Mouse (Mus musculus): ENCODE measurements around the gene Ppp1r12a. TPM values are rescaled to one million over a fixed set of nuclear protein-coding genes. Genes with fewer than 3 reads are reported as not detected.

Ppp1r12a gene
- total RNA-seq (2021), result 100 to 1,000 TPM; 114 to 115 TPM

- intact Hi-C loops (cut with DNase I), result loop anchor here (2.0 to 5.0 kb wide), 2 partner anchors 74 to 231 kb away; no protein-coding TSS in a partner anchor
- DNase-seq, result peak; percentile 96 to 97
Observed at GRCm38 (mm10) chr10:108161261-108162256, at the start of gene Ppp1r12a. Gene Ppp1r12a, plus strand, starts transcription at chr10:108162193.

GRCm38 (mm10) chr10:108113361-108114237, 48.4 kb upstream of the Ppp1r12a start:
- DNase-seq, result peak in 1 of 2 experiments; percentile 33
- intact Hi-C loops (cut with DNase I), result no loop called here

GRCm38 (mm10) chr10:108118200-108119163, 43.5 kb upstream of the Ppp1r12a start:
- intact Hi-C loops (cut with DNase I), result no loop called here
- no peak for DNase-seq

GRCm38 (mm10) chr10:108119416-108119815, 42.6 kb upstream of the Ppp1r12a start:
- no peak for DNase-seq
- intact Hi-C loops (cut with DNase I), result no loop called here

- no peak for DNase-seq
- intact Hi-C loops (cut with DNase I), result no loop called here
Observed at GRCm38 (mm10) chr10:108124934-108125599, 36.9 kb upstream of the Ppp1r12a start.

- DNase-seq, result no peak
- intact Hi-C loops (cut with DNase I), result no loop called here
Observed at GRCm38 (mm10) chr10:108129167-108129566, 32.8 kb upstream of the Ppp1r12a start.

GRCm38 (mm10) chr10:108131858-108132257, 30.1 kb upstream of the Ppp1r12a start:
- intact Hi-C loops (cut with DNase I), result no loop called here
- no peak for DNase-seq

GRCm38 (mm10) chr10:108133253-108133652, 28.7 kb upstream of the Ppp1r12a start:
- intact Hi-C loops (cut with DNase I), result no loop called here

GRCm38 (mm10) chr10:108133745-108134144, 28.2 kb upstream of the Ppp1r12a start:
- intact Hi-C loops (cut with DNase I), result no loop called here
- peak; percentile 31 to 33 for DNase-seq

More at GRCm38 (mm10) chr10:108133253-108133652, 28.7 kb upstream of the Ppp1r12a start:
- no peak for DNase-seq

- no peak for DNase-seq
- intact Hi-C loops (cut with DNase I), result no loop called here
Observed at GRCm38 (mm10) chr10:108138347-108138746, 23.6 kb upstream of the Ppp1r12a start.

GRCm38 (mm10) chr10:108139788-108140187, 22.2 kb upstream of the Ppp1r12a start:
- intact Hi-C loops (cut with DNase I), result no loop called here
- DNase-seq, result no peak

- no peak for DNase-seq
- intact Hi-C loops (cut with DNase I), result no loop called here
Observed at GRCm38 (mm10) chr10:108140742-108141141, 21.3 kb upstream of the Ppp1r12a start.

- DNase-seq, result no peak
- intact Hi-C loops (cut with DNase I), result no loop called here
Observed at GRCm38 (mm10) chr10:108143991-108144525, 17.9 kb upstream of the Ppp1r12a start.

- no peak for DNase-seq
- intact Hi-C loops (cut with DNase I), result no loop called here
Observed at GRCm38 (mm10) chr10:108145701-108146100, 16.3 kb upstream of the Ppp1r12a start.

GRCm38 (mm10) chr10:108147031-108147430, 15.0 kb upstream of the Ppp1r12a start:
- no peak for DNase-seq
- intact Hi-C loops (cut with DNase I), result no loop called here

- intact Hi-C loops (cut with DNase I), result no loop called here
- no peak for DNase-seq
Observed at GRCm38 (mm10) chr10:108153301-108153700, 8.7 kb upstream of the Ppp1r12a start.

GRCm38 (mm10) chr10:108155042-108155686, 6.8 kb upstream of the Ppp1r12a start:
- no peak for DNase-seq
- intact Hi-C loops (cut with DNase I), result no loop called here

GRCm38 (mm10) chr10:108155687-108156067, 6.3 kb upstream of the Ppp1r12a start:
- intact Hi-C loops (cut with DNase I), result no loop called here
- DNase-seq, result no peak

GRCm38 (mm10) chr10:108156128-108156527, 5.9 kb upstream of the Ppp1r12a start:
- intact Hi-C loops (cut with DNase I), result no loop called here
- no peak for DNase-seq
